Mouse (Mus musculus) cerebellum, adult 8-10 months (tissue): ENCODE measurements around the gene Csrnp3.
A peak's percentile ranks its signal among the peaks of the same experiment; 100 is the strongest.

Experiments used
- DNase-seq: peaks from one replicate; pipeline ENCODE4 v3.0.0; 2022

The Csrnp3 gene

GRCm38 (mm10) chr2:65870919-65871582 lies 25.5 kb downstream of the Csrnp3 start:
- DNase-seq: no peak

- peak; percentile 20 for DNase-seq
These were observed 46.0 kb downstream of the Csrnp3 start for GRCm38 (mm10) chr2:65891590-65891989.

DNA sequence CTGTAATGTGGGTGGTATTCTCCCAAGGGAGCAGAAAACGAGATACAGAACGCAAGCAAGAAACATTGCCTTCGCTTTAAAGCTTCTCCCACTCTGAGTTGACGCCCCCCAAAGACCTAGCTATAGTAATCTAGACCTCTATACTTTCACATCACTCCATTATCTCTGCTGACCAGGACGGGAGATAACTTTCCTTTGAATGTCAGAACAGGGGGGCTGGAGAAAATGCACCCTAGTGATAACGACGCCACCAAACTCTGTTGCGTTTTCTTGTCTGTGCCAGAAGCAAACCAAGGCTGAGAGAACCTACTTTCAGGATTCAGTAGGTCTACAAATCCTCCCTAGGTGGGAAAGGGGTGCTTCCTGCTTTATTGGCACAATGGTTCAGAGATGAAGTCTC lies 47.7 kb downstream of the Csrnp3 start:
- DNase-seq: no peak

DNA sequence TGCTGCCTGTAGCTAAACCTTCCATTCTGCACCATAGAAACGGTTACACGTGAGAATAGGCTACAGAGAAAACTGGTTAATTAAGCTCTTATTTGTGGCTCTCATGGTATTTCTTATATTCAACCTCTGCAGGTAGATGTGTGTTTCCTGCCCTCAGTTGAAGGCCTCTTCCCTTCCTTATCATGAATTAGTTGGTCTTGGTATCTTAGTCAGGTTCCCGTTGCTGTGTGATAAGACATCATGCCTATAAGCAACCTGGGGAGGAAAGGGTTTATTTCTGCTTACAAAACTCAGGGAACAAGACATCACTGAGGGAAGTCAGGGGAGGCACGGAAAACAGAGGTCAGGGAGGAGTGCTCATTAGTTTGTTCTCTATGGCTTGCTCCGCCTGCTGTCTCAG lies 48.7 kb downstream of the Csrnp3 start:
- no peak for DNase-seq

- DNase-seq: peak; percentile 23
These were observed 51.0 kb downstream of the Csrnp3 start for GRCm38 (mm10) chr2:65896542-65896941.

GRCm38 (mm10) chr2:65897084-65897483 lies 51.5 kb downstream of the Csrnp3 start:
- no peak for DNase-seq

GRCm38 (mm10) chr2:65899478-65899877 lies 53.9 kb downstream of the Csrnp3 start:
- DNase-seq: no peak

DNA sequence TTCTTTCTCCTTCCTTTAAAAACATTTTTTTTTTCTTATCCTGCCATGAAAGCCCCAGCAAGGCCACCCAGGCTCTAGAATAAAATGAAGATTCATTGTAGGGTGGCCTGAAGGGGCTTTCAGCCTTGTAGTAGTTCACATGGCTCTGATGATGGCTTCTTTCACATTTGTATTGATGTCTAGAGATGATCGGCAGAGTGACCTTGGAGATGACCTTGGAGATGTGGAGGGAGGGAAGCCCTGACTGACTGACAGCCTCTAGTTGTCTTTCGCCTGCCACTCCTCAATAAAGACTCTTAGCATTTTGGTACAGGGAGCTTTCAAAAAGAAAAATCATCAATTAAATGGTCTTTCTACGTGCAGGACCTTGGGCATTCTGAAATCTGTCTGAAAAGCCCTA lies 63.0 kb downstream of the Csrnp3 start:
- no peak for DNase-seq

GRCm38 (mm10) chr2:65909724-65910521 lies 64.4 kb downstream of the Csrnp3 start:
- DNase-seq: no peak

DNA sequence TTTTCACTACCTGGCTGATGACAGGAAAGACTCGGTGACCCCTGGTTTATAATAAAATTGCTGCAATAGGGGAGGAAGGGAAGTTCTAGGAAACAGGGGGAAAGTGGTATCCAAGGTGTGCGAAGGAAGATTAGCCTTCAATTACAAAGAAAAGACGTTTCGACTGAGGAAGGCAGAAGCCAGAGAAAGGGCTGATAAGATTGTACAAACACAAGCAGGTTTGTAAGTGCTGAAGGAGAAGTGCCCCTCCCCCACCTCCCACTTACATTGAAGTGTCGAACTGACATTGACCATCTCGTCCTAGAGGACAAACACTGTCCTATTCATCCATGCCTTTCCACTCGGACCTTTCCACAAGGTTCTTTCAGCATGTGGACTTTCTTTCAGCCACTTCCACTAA lies 70.4 kb downstream of the Csrnp3 start:
- no peak for DNase-seq

GRCm38 (mm10) chr2:65920651-65921412 lies 75.3 kb downstream of the Csrnp3 start:
- DNase-seq: no peak

DNA sequence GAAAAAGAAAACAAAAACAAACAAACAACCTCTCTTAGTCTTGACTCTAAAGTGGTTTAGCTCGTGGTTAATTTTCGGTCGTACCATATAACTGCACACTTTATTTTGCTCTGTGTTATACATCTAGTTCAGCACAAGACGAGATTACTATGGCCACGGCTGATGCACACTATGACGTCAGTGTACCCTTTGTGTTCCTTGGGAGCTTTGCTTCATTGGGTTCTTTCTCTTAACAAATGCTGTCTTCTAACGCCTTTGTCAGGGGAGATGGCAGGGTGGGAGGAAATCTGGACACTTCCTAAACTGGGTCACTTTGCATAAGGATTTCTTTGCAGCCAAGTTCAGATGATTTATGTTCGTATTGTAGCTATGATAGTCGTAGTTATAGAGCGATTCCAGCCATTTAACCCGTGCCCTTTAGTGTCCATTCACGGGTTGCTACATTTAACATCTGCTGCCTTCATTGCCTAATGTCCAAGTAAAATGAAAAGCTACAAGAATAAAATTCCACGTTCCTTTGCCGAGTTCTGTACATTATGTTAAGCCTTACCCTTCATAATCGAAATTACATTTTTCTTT lies 79.9 kb downstream of the Csrnp3 start:
- DNase-seq: no peak

DNA sequence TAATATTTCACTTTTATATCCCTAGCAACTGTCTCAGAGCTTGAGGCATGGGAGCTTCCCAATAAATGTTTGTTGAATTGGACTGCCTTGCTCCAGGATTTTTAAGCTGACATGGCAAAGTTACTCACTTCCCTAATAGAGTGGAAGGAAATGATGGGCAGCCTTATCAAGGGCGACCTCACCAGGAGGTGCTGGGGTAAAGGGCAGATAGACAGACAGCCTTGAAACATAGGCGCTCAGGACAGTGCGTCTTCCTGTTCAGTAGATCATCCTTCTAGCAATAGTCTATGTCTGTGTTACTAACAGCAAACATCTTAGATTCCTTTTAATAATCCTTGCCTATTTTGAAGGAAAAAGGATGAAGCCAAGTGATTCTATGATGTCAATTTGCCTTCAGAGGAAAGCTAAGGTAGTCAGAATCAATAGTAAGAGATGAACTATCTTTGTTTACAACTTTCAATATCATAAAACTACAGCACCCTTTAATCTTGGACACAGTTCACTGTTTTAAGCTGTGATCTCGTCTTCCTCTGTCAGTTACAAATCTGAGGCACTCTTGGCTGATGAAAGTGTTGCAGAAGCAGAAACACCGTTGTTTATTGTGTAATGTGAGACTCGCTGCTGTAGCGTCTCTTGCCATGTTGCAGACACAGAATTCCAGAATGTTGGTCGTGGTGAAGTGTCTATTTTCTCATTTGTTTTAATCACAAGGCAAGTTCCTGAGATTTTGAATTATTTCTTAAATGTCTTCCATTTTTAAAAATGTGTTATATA lies 81.6 kb downstream of the Csrnp3 start:
- DNase-seq: no peak

- DNase-seq: no peak
These were observed 83.7 kb downstream of the Csrnp3 start for GRCm38 (mm10) chr2:65929286-65929685.

DNA sequence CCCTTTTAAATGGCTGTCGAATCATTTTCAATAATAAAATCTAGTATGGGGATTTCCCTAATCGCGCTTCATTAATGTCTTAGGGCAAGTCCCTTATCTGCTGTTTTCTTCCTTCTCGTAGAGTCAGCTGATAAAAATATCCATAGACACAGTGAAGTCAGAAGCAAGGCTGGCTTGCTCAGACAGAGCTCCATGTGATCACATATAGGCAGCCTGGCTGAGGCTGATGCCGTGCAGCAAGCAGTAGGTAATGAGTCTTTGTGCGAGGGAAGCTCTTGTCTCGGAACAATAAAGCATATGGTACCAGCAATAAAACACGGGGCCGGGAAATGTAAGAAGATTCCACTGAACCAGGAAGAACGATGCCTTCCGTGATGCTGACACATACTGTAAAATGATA lies 84.4 kb downstream of the Csrnp3 start:
- DNase-seq: no peak

GRCm38 (mm10) chr2:65931313-65931712 lies 85.7 kb downstream of the Csrnp3 start:
- no peak for DNase-seq

- peak; percentile 35 for DNase-seq
These were observed 86.3 kb downstream of the Csrnp3 start for GRCm38 (mm10) chr2:65931841-65932311.

- no peak for DNase-seq
These were observed 88.5 kb downstream of the Csrnp3 start for GRCm38 (mm10) chr2:65934099-65934498.

DNA sequence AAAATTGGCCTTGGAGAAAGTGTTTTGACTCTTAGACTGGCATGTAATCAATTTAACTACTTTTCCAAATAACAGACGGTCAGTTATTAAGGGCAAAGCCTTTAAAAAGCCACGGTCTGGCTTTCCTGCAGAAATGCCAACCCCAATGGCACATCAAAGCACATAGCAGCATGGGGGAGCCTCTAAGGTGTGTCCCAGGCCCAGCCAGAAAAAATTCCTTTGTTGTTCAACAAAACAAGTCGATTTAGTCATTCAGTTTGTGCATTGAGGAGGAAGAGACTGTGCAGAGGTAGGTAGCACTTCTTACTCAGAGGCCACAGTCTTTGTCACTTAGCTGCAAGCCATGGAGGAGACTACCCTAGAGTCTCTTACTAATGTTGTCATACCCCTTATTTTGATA lies 93.3 kb downstream of the Csrnp3 start:
- no peak for DNase-seq

DNA sequence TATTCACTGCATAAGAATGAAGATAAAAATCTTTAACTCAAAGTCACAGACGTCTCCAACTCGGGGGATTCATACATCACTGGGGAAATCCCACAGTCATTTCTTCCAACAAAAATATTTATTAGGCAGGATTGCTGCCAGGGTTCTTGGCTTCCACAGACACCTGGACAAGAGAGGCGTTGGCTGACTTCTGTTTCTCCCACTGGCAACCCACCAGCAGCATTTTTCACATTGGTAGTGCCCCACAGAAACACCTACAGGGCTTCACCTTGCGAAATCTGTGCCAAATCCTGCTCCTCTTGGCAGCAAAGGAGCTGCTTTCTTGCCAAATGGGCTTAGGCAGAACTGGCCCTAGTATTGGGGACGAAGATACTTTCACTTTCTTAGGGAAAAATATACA lies 94.8 kb downstream of the Csrnp3 start:
- DNase-seq: peak; percentile 69

- DNase-seq: no peak
These were observed 96.8 kb downstream of the Csrnp3 start for GRCm38 (mm10) chr2:65942346-65942745.

- DNase-seq: no peak
These were observed 103.2 kb downstream of the Csrnp3 start for GRCm38 (mm10) chr2:65948808-65949207.
